Comparison of ENCODE assay signal across 10 mouse cellular contexts in genomic region chr8:94781838-94782235, GRCm38 (mm10). TPM values are rescaled to one million over a fixed set of nuclear protein-coding genes. Genes with fewer than 3 reads are reported as not detected.
A peak's percentile ranks its signal among the peaks of the same experiment; 100 is the strongest.
DNase-seq lines count a peak whose midpoint lies in the region; ATAC-seq and TF ChIP-seq lines count a peak whose summit lies in the region.
"Had no signal": no experiment of that assay in that cellular context is flagged by ENCODE, and none has a peak within 500 bp of the region (broad histone marks: within the 10 kb centered on the region; RNA-seq: fewer than 3 reads in every experiment).

No protein-coding gene starts in this region.

- no peaks in the 10 kb centered on the region for H3K36me3 ChIP-seq in kidney, embryonic 15.5 days
- H3K36me3 ChIP-seq in midbrain, embryonic 15.5 days (replicated peaks), result no peaks in the 10 kb centered on the region

- TF ChIP-seq POLR2A in cortical plate, adult 2 months (IDR thresholded peaks at IDR 0.05; ENCODE audit: extremely low read depth, insufficient read depth, low read length), result 0 out of 2 replicates have a peak, but pooled peaks have one; percentile 14

- H3K4me1 ChIP-seq in cortical plate, adult 2 months (ENCODE audit: control insufficient read depth, insufficient read depth, low read length), result peaks cover 8% of the 10 kb centered on the region
- H3K4me1 ChIP-seq in kidney, embryonic 15.5 days, result peaks cover 31% of the 10 kb centered on the region
- H3K4me1 ChIP-seq in midbrain, embryonic 15.5 days, result peaks cover 18% of the 10 kb centered on the region

- peak; percentile 89 for ATAC-seq in kidney, embryonic 15.5 days (replicated peaks; ENCODE audit: low FRiP score)
- 0 out of 2 replicates have a peak, but pooled peaks have one; percentile 20 for ATAC-seq in midbrain, embryonic 15.5 days (replicated peaks)

- intact Hi-C loops in heart, postnatal 25 days (cut with DNase I), result no loop called here

- H3K27ac ChIP-seq in cortical plate, adult 2 months (ENCODE audit: insufficient read depth, low read length), result no peak overlapping the region
- peak overlapping the region; percentile 49 for H3K27ac ChIP-seq in kidney, embryonic 15.5 days
- no peak overlapping the region for H3K27ac ChIP-seq in midbrain, embryonic 15.5 days
- H3K27ac ChIP-seq: liver, embryonic 14.5 days had no signal

- H3K4me3 ChIP-seq in cortical plate, adult 2 months (ENCODE audit: insufficient read depth, low read length), result no peak overlapping the region
- H3K4me3 ChIP-seq in kidney, embryonic 15.5 days (replicated peaks), result no peak overlapping the region
- H3K4me3 ChIP-seq in midbrain, embryonic 15.5 days, result no peak overlapping the region

- no peaks in the 10 kb centered on the region for H3K27me3 ChIP-seq in kidney, embryonic 15.5 days
- no peaks in the 10 kb centered on the region for H3K27me3 ChIP-seq in midbrain, embryonic 15.5 days (replicated peaks)

- no peak overlapping the region for H3K9ac ChIP-seq in kidney, embryonic 15.5 days
- H3K9ac ChIP-seq in midbrain, embryonic 15.5 days, result no peak overlapping the region
- H3K9ac ChIP-seq: liver, embryonic 14.5 days had no signal

- TF ChIP-seq CTCF in cortical plate, adult 2 months (IDR thresholded peaks at IDR 0.05; ENCODE audit: extremely low read depth, insufficient read depth, low read length), result no peak

- H3K9me3 ChIP-seq in kidney, embryonic 15.5 days (replicated peaks), result no peaks in the 10 kb centered on the region
- H3K9me3 ChIP-seq in midbrain, embryonic 15.5 days, result no peaks in the 10 kb centered on the region

- DNase-seq in heart, adult 18-20 months, result peak; percentile 34 to 56
- DNase-seq in heart, postnatal 25 days (ENCODE audit: low spot score), result no peak
- no peak for DNase-seq in layer of hippocampus, postnatal 14 days (ENCODE audit: low spot score in 2 of 2)
- no peak for DNase-seq in urinary bladder, postnatal 25 days (ENCODE audit: low spot score)
- DNase-seq in urinary bladder, adult 18-20 months (ENCODE audit: low spot score in 2 of 2), result no peak

- H3K4me2 ChIP-seq in kidney, embryonic 15.5 days, result peak overlapping the region; percentile 35
- no peak overlapping the region for H3K4me2 ChIP-seq in midbrain, embryonic 15.5 days

- 8% methylated on average over 11 of the region's 11 CpGs for WGBS in kidney, embryonic 15.5 days
- WGBS in midbrain, embryonic 15.5 days, result 13% methylated on average over 11 of the region's 11 CpGs

RNA-seq across cellular contexts. Expression of gene Cx3cl1, which starts 10.0 kb away (rescaled TPM):
- total RNA-seq in heart, adult 18-20 months (2021), result 1 to 10 TPM; 5.7 to 6.1 TPM
- total RNA-seq in heart, postnatal 25 days (2021), result 1 to 10 TPM; 2.2 to 4.0 TPM
- 654 and 664 TPM in 2 replicates for polyA plus RNA-seq in cortical plate, adult 2 months (2012; rRNA removed)
- 9.6 and 9.8 TPM in 2 replicates for polyA plus RNA-seq in kidney, embryonic 15.5 days (2015; fragmentation: Nextera tagmentation; extraction: Ambion mirVana)
- polyA plus RNA-seq in midbrain, embryonic 15.5 days (2015; fragmentation: Nextera tagmentation; extraction: Ambion mirVana), result 34.2 and 41.3 TPM in 2 replicates
- 100 to 1,000 TPM; 458 to 482 TPM for total RNA-seq in layer of hippocampus, postnatal 14 days (2021)

RNA-seq across cellular contexts. Expression of gene Ccl17, which starts 28.4 kb away (rescaled TPM):
- 1 to 10 TPM in 1 of 2 experiments, not detected in 1; 1.5 TPM for total RNA-seq in heart, adult 18-20 months (2021)
- not detected for total RNA-seq in heart, postnatal 25 days (2021)
- polyA plus RNA-seq in cortical plate, adult 2 months (2012; rRNA removed), result 4.4 TPM in 2 replicates
- polyA plus RNA-seq in kidney, embryonic 15.5 days (2015; fragmentation: Nextera tagmentation; extraction: Ambion mirVana), result not detected in 2 replicates
- polyA plus RNA-seq in midbrain, embryonic 15.5 days (2015; fragmentation: Nextera tagmentation; extraction: Ambion mirVana), result 0.50 and 0.74 TPM in 2 replicates
- total RNA-seq in layer of hippocampus, postnatal 14 days (2021), result 10 to 100 TPM in 1 of 2 experiments, 1 to 10 TPM in 1; 7.3 to 11.1 TPM

RNA-seq across cellular contexts. Expression of gene Ccl22, which starts 36.4 kb away (rescaled TPM):
- 1 to 10 TPM in 1 of 2 experiments, not detected in 1; 1.3 TPM for total RNA-seq in heart, adult 18-20 months (2021)
- total RNA-seq in heart, postnatal 25 days (2021), result not detected
- polyA plus RNA-seq in cortical plate, adult 2 months (2012; rRNA removed), result 0.33 and 0.34 TPM in 2 replicates
- polyA plus RNA-seq in kidney, embryonic 15.5 days (2015; fragmentation: Nextera tagmentation; extraction: Ambion mirVana), result not detected in 2 replicates
- polyA plus RNA-seq in midbrain, embryonic 15.5 days (2015; fragmentation: Nextera tagmentation; extraction: Ambion mirVana), result 0.14 TPM in 1 of 2 replicates, not detected in the other
- total RNA-seq in layer of hippocampus, postnatal 14 days (2021), result under 1 TPM; 0.17 to 0.18 TPM
- total RNA-seq: adrenal gland, postnatal 36 days had no signal

RNA-seq across cellular contexts. Expression of gene Coq9, which starts 56.3 kb away (rescaled TPM):
- total RNA-seq in heart, adult 18-20 months (2021), result 100 to 1,000 TPM; 627 to 660 TPM
- 100 to 1,000 TPM; 542 TPM for total RNA-seq in heart, postnatal 25 days (2021)
- polyA plus RNA-seq in cortical plate, adult 2 months (2012; rRNA removed), result 103 and 110 TPM in 2 replicates
- 81.0 and 83.6 TPM in 2 replicates for polyA plus RNA-seq in kidney, embryonic 15.5 days (2015; fragmentation: Nextera tagmentation; extraction: Ambion mirVana)
- polyA plus RNA-seq in midbrain, embryonic 15.5 days (2015; fragmentation: Nextera tagmentation; extraction: Ambion mirVana), result 56.8 and 58.3 TPM in 2 replicates
- 10 to 100 TPM; 80.7 to 97.6 TPM for total RNA-seq in layer of hippocampus, postnatal 14 days (2021)

RNA-seq across cellular contexts. Expression of gene Ciapin1, which starts 56.3 kb away (rescaled TPM):
- 10 to 100 TPM; 66.6 to 74.8 TPM for total RNA-seq in heart, adult 18-20 months (2021)
- 10 to 100 TPM; 73.7 to 80.1 TPM for total RNA-seq in heart, postnatal 25 days (2021)
- polyA plus RNA-seq in cortical plate, adult 2 months (2012; rRNA removed), result 38.2 and 39.1 TPM in 2 replicates
- polyA plus RNA-seq in kidney, embryonic 15.5 days (2015; fragmentation: Nextera tagmentation; extraction: Ambion mirVana), result 115 and 126 TPM in 2 replicates
- polyA plus RNA-seq in midbrain, embryonic 15.5 days (2015; fragmentation: Nextera tagmentation; extraction: Ambion mirVana), result 211 and 217 TPM in 2 replicates
- 10 to 100 TPM; 76.1 to 88.0 TPM for total RNA-seq in layer of hippocampus, postnatal 14 days (2021)

Comparison
In these comparisons a context has a peak if more than half of its experiments do, and no peak if none do; other contexts are left out.
1. DNase-seq: peak in heart, adult 18-20 months (2 of 2); none in heart, postnatal 25 days (single experiment), layer of hippocampus, postnatal 14 days (0 of 2), urinary bladder, postnatal 25 days (single experiment) and urinary bladder, adult 18-20 months (0 of 2).
2. RNA of gene Cx3cl1, which starts 10.0 kb away (total RNA-seq): 458 to 482 TPM in layer of hippocampus, postnatal 14 days; 5.7 to 6.1 TPM in heart, adult 18-20 months and 2.2 to 4.0 TPM in heart, postnatal 25 days; every median in the first group is over 10 times any median in the second.